Mouse (Mus musculus) layer of hippocampus, adult 9-11 months (tissue): ENCODE measurements around the gene Lsmem1.

ENCODE experiments used
- DNase-seq: peaks from one replicate; pipeline ENCODE4 v3.0.0; 2022

The Lsmem1 gene

GRCm38 (mm10) chr12:40199302-40199701 is at the start of gene Lsmem1:
Lsmem1 (minus strand) TSS chr12:40199490.
- DNase-seq, result peak; percentile 26

DNA sequence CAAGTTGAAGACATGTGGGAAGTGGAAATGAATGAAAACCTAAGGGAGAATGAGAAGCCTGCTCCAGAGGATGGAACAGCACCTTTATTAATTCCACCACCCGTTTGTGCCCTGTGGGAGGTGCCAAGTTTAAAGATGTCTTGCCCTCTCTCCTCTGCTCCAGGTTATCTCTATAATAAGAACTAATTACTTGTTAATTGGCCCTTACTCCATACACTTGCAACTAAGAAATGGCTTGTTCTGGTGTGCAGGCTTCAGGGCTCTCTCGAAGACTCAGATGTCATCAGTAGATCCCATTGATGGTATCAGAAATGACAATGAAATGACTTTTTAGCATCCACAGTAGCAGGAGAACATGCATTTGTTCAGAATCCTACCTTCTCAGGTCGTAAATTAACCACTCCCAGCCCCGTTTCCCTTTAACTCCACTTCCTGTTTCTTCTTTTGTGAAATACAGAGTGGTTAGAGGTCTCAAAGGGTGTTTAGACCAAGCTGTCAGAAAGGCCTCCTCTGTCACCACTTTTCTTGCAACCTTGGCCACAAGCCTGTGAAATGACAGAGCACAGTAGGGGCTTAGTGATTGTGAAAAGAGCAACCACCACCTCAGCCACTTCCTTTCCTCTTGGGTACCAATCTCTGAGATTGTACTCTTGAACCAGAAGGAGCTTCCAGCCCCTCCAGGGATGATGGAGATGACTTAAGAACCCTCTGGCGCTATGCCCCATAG is 49.3 kb upstream of the Lsmem1 start, which contains the start of gene Ifrd1:
TSS of gene Ifrd1 (minus strand) at position 51 of the 727 bp plus-strand sequence.
- DNase-seq, result no peak

- no peak for DNase-seq
These were observed 48.7 kb upstream of the Lsmem1 start for GRCm38 (mm10) chr12:40247976-40248375.

DNA sequence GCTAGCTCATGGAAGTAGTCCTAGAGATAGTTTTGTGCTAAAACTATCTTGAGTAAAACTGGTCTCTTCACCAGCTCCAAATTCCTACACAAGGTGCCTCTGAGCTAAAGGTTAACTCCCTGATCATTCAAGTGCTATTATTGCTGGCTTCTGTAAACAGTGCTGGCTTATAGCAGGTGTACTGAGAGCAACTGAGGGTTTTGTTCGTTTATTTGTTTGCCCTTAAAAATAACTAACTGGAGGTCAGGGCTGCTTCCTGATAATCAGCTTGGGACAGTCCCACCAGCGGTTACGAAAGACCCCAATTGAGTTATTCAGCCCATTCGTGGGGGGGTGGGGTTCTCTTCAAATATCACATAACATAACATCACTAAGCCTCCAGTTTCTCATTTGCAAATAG is 48.1 kb upstream of the Lsmem1 start:
- no peak for DNase-seq

GRCm38 (mm10) chr12:40245434-40245970 is 46.2 kb upstream of the Lsmem1 start:
- DNase-seq, result no peak

DNA sequence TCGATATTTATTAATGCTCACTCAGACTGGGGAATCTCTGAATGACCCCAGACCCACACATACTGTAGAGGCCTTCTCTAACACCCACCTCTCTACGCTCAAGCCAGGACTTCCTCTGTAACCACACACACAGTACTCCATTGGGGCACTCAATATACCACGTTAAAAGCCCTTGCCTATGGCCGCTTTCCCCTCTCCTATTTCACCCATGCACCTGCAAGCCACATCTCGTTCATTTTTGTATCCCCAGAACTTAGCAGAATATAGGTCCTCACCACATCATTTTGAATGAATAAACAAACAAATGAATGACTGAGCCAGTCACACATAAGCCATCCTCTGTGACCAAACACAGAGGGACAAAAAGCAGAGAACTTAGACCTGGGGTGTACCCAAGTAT is 45.6 kb upstream of the Lsmem1 start:
- DNase-seq, result no peak

DNA sequence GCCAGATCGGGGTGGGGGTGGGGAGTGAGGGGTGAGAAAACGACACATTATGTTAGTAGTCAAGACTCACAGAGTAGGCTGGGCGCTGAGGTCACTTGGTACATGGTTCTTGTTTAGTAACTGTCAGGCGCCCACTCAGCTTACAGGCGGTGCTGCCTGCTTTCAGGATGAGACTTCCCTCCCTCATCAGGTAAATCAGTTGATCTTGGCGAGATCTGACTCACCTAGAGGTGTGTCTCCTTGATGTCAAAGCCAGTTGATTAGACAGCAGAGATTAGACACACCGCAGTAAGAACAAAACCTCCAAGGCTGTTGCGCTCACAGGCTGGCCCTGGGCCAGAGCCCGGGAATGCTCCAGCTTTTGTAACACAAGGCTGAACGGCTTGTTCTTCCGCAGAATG is 44.5 kb upstream of the Lsmem1 start:
- peak; percentile 38 for DNase-seq

- DNase-seq, result no peak
These were observed 44.0 kb upstream of the Lsmem1 start for GRCm38 (mm10) chr12:40243241-40243640.

DNA sequence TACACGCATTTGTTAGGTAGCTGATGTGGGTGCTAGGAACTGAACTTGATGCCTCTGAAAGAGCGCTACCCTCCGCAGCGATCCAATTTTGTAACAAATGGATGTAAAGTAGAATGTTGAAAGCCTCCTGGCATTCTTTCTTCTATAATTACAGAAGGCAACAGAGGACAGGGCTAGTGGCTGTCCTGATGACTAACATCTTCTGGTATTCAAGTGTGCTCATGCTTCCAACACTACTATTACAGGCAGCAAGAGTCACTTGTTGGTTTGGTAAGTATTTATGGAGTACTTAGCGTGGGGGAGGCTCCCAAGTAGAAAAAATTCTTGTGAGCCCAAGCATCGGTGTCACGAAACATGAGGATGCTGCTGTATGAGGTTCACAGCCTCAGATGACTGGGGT is 39.9 kb upstream of the Lsmem1 start:
- DNase-seq, result no peak

GRCm38 (mm10) chr12:40232231-40232630 is 32.9 kb upstream of the Lsmem1 start:
- no peak for DNase-seq

GRCm38 (mm10) chr12:40231632-40232031 is 32.3 kb upstream of the Lsmem1 start:
- DNase-seq, result peak; percentile 44

GRCm38 (mm10) chr12:40224171-40224880 is 25.0 kb upstream of the Lsmem1 start:
- DNase-seq, result no peak

- no peak for DNase-seq
These were observed 24.4 kb upstream of the Lsmem1 start for GRCm38 (mm10) chr12:40223676-40224075.

GRCm38 (mm10) chr12:40223082-40223619 is 23.9 kb upstream of the Lsmem1 start:
- DNase-seq, result peak; percentile 100

GRCm38 (mm10) chr12:40222251-40223081 is 23.2 kb upstream of the Lsmem1 start:
- DNase-seq, result peak; percentile 98

DNA sequence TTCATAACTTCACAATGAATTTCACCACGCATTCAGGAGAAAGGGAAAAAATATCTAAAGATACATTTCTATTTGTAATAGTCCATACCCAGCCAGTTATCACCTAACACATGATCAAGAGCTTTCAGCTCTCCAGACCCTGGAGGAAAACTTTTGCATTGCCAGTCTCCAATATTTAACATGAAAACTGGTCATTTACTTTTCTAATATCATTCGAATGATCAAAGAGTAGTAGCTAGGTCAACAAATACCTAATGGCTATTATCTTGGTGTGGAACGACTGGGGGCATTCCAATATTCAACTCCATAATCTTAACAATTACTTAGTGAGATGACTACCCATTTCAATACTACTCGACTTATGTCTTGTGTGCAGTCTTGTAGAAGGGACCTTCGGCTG is 22.3 kb upstream of the Lsmem1 start:
- no peak for DNase-seq

DNA sequence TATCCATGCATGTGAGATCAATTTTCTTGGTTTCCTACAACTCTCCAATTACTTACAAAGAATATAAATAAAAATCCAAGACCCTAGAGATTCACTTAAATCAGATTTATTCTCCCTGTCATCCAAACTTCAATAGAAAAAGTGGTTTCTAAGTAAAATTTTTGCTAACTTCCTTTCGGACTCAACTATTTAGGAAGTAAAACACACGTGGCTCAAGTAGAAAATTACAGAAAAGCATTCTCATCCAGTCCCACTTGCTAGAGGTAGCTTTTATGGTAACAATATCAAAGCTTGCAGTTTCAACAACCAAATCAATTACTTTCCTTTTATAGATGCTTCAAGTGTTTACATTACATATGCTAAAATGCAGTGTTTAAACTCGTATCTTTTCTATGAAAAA is 21.6 kb upstream of the Lsmem1 start:
- DNase-seq, result no peak

DNA sequence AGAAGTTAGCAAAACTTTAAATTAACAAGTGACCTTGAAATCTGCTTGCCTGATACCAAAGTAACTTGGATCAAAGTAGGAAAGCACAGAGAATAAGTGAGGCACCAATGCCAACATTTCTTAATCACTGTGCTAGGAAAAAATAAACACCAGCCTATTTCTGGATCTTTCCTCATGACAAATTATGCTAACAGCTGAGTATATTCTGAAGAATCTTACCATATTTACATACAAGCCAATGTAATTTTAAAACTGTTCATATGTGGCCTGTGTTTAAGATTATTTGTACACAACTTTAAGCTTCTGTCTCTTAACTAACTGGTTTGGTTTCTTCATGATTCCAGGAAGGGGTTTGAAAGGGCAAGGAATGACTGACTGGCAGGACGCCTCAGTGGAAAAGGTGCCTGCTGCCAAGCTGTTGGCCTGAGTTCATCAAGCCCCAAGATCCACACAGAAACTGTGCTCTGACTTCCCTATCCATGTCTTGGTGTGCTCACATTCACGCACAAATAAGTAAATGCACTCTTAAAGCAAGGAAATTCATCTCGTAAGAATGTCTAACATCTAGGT is 20.8 kb upstream of the Lsmem1 start:
- DNase-seq, result peak; percentile 24

GRCm38 (mm10) chr12:40218430-40218945 is 19.2 kb upstream of the Lsmem1 start:
- no peak for DNase-seq

DNA sequence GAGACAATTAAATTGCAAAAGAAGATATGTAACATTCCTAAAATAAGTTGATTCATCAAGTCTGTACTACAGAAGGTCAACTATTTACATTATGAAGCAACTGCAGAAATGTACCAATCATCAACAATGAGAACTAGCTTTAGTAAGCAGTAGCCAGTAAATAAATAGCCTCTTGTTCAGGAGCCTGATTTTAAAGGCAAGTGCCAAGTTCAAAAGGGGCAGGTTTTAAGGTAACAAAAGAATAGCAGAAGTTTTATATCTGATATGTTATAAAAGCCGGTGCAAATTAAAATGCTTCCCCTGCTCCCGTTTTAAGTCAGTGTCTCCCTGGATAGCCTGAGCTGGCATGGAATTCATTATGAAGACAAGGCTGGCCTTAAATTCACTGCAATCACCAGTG is 18.5 kb upstream of the Lsmem1 start:
- DNase-seq, result no peak

GRCm38 (mm10) chr12:40214888-40215876 is 15.9 kb upstream of the Lsmem1 start:
- no peak for DNase-seq
